Mouse (Mus musculus): Measurements from ENCODE around the gene Kcnj6.

Kcnj6 gene

DNA sequence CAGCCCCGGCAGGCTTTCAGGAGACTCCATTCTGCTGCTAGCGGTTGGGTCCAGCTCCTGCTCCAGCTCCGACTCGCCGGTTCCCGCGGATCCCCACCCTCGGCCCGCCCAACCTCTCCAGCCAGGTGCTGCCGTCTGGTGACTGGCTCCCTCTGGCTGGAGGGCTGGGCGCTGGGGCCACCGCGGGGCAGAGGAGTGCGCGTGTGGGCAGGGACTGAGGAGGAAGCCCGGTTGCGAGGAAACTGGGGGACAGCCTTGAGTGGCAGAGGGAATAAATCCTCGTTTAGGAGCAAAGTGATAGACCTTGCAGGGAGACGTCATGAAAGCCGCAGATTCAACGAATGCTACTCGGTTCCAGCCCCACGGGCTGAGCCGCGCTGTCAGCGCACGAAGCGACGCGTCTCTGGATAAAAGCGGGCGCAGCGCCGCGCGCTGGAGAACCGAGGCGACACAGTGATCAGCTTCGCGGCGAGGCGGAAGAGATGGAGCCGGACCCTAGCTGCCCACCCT, at the start of gene Kcnj6:
Gene Kcnj6 (minus strand): TSS at position 362 of the 510 bp plus-strand sequence.
- DNase-seq (ENCODE audit: low read depth, low spot score): no peak

DNA sequence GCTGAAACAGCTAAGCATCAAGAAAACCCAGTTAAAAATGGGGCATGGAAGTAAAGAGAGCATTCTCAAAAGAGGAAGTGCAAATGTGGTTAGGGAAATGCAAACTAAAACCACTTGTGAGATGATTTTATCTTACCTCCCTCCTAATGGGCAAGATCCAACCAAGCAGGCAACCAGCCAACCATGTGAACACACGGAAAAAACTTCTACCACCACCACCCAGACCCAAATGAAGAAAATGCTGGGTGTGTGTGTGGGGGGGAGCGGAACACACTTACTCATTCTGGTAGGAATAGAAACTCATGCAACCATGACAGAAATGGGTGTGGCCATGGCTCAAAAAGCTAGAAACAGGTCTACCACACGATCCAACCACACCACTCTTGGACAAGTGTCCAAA, 12.4 kb upstream of the Kcnj6 start:
- DNase-seq (ENCODE audit: low read depth, low spot score): no peak

GRCm38 (mm10) chr16:95004599-95004998, 7.1 kb upstream of the Kcnj6 start:
- no peak for DNase-seq (ENCODE audit: low read depth, low spot score)

DNA sequence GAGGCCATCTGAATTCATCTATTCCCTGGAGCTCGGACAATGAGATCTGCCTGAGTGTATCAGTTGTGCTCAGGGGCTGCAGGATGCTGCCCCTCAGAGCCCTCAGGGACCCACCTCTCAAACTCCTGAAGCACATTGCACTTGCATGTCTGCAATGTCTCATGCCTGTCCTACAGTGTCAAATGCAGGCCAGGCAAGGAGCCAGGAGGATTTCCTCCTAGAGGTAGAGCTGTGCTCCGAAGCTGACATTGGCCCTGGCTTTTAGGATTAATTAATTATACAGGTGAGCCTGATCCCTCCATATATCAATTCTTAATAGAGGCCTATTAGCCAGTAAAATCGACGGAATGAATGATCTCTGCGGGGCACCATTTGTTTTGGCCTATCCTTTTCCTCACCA, 2.0 kb upstream of the Kcnj6 start:
- no peak for DNase-seq (ENCODE audit: low read depth, low spot score)

- no peak for DNase-seq (ENCODE audit: low read depth, low spot score)
Observed at GRCm38 (mm10) chr16:94999019-94999418, 1.5 kb upstream of the Kcnj6 start.

DNA sequence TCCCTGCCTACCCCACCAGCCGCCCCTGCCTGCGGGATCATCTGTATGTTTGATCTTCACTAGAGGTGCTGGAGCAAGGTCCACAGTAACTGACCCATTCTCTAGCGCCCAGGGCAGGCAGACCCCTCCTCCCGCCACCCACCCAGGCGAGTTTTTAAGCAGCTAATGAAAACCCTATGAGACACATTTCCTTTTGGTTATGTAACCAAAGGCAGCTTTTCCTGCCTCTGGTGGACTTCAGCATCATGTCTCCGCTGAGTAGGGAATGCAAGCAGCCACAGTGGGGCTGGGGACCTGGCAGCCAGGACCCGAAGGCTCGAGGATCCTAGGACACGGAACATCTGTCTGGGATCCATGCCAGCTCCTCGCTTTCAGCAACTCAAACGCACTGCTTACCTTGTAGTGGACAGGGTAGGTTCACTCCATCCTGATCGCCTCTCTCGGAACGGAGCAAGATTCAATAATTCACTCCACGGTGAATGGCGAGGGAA, 665 bp downstream of the Kcnj6 start:
- DNase-seq (ENCODE audit: low read depth, low spot score): no peak

- no peak for DNase-seq (ENCODE audit: low read depth, low spot score)
Observed at GRCm38 (mm10) chr16:94995542-94996131, 1.9 kb downstream of the Kcnj6 start.

DNA sequence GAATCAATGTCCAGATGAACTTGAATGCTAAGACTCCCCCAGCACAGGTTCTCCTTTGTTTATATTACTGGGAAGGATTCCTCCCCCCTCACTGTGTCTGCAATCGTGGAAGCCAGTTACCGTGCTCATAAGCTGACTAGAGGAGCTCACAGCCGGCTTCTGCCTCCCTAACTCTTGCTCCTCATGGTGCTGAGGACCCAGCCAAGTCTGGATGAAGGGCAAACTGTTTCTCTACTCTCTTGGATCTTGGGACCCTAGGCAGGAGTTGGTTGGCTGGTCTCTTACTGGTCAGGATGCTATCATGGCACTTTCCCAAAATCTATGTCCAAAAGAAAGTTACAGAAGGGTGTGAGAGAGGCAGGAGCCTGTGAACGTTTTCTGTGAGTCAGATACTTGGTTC, 2.6 kb downstream of the Kcnj6 start:
- DNase-seq (ENCODE audit: low read depth, low spot score): no peak

GRCm38 (mm10) chr16:94994148-94994547, 3.4 kb downstream of the Kcnj6 start:
- no peak for DNase-seq (ENCODE audit: low read depth, low spot score)

DNA sequence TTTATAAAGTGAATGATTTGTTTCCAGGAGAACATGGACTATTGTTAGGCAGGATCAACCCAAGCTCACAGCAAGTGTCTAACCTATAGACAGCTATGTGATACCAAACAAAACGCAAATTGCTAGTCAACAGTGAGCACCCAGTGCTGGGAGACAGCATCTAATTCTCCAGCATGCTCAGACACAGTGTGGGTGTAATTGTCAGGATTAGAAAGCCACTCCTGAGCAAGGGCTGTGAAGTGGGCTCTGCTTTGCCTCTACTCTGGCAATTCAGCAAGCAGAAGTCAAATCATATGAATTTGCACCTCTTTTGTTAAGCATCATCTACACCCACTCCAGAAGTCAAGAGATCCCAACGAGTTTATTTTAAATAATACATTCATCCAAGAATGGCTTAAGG, 7.4 kb downstream of the Kcnj6 start:
- DNase-seq (ENCODE audit: low read depth, low spot score): no peak

- DNase-seq (ENCODE audit: low read depth, low spot score): no peak
Observed at GRCm38 (mm10) chr16:94986731-94987130, 10.8 kb downstream of the Kcnj6 start.

DNA sequence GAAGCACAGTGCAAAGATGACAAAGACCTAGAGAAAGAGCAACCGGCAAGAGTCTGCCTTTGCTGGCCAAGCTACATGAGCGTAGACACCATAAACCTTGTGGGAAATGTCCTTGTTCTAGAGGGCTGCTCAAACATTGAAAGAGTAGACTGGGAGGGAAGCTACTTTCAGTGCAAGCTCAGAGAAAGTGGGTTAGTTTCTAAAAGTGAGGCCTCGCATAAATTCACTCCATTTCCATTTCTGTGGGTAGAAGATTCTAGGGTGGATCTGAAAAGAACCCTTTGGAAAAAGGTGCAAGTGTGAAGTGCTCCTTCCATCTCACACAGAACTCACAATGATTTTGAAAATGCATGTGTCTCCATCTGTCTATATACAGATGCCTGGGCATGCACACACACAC, 13.2 kb downstream of the Kcnj6 start:
- DNase-seq (ENCODE audit: low read depth, low spot score): no peak

DNA sequence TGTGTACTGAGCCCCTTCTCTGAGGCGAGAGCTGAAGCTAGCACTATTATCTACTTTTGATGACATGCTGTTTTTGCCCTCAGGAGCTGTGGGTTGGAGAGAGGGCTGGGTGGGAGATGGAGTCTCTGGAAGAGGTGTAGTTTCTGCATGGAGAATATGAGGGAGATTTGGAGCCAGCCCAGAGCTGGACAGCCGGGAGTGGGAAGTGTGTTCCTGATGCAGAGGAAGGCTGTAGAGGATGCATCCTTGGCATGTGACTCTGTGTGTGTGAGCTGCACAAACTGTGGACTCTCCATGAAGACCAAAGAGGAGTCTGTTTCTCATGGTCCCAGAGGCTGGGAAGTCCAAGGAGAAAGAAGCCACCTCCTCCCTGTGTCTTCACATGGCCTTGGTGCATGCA, 17.1 kb downstream of the Kcnj6 start:
- no peak for DNase-seq (ENCODE audit: low read depth, low spot score)

GRCm38 (mm10) chr16:94979499-94979898, 18.0 kb downstream of the Kcnj6 start:
- no peak for DNase-seq (ENCODE audit: low read depth, low spot score)

GRCm38 (mm10) chr16:94972080-94972855, 25.2 kb downstream of the Kcnj6 start:
- no peak for DNase-seq (ENCODE audit: low read depth, low spot score)

- no peak for DNase-seq (ENCODE audit: low read depth, low spot score)
Observed at GRCm38 (mm10) chr16:94968941-94969340, 28.6 kb downstream of the Kcnj6 start.

DNA sequence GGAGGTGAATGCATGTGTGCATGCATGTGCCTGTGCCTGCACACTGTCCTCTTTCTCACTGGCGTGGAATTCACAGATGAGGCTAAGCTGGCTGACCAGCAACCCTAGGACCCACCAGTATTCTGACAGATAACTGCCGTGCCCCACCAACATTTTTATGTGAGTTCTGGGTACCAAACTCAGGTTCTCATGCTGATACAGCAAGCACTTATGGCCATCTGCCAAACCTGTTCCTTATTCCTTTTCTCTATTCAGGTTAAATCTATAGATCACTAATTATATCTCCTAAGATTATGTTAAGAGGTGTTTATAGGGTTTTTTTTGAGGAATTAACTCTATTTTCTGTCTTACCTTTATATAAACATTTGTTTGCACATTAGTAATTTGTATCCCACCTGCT, 29.0 kb downstream of the Kcnj6 start:
- no peak for DNase-seq (ENCODE audit: low read depth, low spot score)

DNA sequence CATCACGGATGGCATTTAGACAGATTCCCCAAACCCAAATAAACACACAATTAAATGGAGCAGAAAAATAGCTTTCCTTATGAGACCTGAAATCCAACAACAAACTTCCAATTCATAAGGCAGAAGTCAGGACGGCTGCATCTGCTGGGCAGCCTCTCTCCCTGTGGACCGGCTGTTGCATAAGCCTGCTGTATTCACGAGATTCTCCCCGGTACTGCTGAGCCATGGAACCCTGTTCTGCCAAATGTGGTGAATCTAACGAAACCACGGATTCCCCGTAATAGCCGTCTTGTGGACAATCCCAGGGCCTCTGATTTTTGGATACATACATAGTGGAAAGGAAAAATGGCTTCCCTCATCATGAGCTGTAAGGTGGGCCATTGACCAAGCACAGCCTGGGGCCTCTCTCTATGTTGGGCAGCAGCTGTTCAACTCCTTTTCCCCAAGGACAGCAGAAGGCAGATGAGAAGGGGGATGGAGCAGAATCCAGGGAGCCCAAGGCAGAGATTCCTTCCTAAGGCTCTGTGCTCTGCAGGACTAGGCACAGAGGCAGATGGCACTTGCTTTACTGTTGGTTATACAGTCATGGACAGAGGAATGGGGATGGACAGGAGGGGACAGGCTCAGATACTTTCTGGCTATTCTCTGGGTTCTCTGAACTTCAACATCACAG, 40.2 kb downstream of the Kcnj6 start:
- no peak for DNase-seq (ENCODE audit: low read depth, low spot score)

DNA sequence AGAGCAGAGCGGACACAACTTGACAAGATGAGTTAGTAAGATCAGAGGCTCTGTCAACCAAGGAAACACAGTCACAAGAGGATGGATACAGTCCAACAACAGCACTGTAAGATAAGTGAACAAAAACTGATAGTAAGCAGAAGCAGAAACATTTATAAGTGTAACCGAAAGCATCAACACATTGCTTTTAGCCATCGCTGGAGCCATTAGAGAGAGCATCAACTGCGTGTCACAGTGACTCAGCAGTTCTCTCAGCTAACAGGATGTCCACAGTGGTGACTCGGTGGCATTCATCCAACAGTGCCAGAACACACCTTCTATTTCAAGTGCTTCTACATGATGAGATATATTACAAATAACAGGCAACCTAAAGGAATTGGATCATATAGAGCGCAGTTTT, 41.1 kb downstream of the Kcnj6 start:
- DNase-seq (ENCODE audit: low read depth, low spot score): no peak

DNA sequence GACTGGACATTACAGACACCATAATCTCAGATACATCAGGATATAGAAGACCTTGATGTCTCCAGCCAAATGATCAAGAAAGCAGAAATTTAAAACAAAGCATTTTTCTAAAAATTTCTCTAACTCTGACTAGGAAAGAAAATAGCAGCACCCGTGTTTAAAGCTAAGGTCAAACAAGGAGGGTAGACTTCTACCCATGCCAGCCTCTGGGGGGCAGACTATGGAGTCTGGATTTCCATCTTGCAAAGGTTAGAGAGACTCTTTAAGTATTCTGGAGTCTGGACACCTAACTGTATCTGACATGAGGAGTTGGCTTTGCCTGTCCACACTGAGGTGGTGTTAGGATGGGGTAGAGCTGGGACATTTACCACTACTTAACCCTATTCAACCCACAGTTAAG, 44.2 kb downstream of the Kcnj6 start:
- DNase-seq (ENCODE audit: low read depth, low spot score): no peak

DNA sequence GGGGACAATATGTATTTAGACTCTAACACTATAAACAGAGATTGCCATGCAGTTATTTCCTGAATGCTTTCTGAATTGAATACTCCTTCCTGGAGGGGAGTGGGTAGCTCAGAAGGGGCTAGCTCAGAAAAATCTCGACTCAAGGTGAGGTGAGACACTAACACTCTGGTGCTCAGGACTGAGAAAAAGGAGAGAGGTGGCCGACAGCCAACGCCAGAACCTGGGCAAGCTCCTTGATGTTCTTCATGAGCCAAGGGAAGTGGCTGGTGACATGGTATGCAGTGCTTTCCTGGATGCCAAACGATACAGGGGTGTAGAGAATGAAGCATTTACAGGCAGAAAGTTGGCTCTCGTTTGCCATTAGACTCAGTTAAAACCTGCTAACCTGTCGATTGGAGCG, 48.3 kb downstream of the Kcnj6 start:
- no peak for DNase-seq (ENCODE audit: low read depth, low spot score)

DNA sequence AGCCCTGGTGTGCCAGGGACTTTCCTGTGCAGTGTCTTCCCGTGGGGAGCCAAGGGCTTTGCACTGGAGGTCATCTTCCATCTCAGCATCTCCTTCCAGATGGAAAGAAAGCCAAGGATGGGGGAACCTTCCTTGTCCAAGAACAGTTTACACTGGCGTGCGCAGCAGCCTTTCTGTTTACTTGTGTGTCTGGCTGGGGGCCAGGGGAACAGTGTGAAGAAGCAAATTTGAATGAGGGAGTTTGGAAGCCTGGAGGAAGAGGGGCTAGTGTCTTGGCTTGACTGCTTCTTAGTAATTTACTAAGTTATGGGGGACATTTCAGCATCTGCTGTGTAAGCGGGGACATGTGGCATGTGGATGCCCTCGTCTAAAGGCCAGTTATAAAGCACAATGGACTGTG, 50.7 kb downstream of the Kcnj6 start:
- DNase-seq (ENCODE audit: low read depth, low spot score): no peak

- no peak for DNase-seq (ENCODE audit: low read depth, low spot score)
Observed at GRCm38 (mm10) chr16:94932702-94933101, 64.8 kb downstream of the Kcnj6 start.

Measured in retina, adult 2 months (tissue).